Mouse (Mus musculus): Measurements from ENCODE around the gene Trak1.

DNA sequence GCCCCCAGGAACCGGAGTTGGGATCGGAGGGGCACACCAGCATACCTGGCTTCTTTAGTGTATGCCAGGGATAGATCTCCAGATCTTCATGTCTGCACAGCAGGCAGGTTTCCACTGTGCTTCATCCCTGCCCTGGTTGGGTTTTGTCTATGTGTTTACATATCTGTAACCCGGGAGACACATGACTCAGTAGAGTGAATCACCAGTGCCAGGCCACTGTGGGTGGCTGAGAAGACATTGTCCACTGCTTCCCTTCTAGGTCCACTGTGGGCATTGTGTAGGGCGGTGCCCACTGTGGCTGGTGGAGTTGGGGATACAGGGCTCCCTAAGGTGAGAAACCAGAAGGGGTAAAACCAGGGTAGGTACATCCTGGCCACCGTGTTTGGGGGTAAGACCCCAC, 98.5 kb downstream of the Trak1 start:
- no peak for TF ChIP-seq CTCF (IDR thresholded peaks at IDR 0.05; ENCODE audit: borderline replicate concordance, insufficient read depth, low read depth, low read length)
- TF ChIP-seq POLR2A (IDR thresholded peaks at IDR 0.05; ENCODE audit: borderline replicate concordance, insufficient read depth, low read length) = no peak

All from cerebellum, adult 2 months (tissue).